Mouse (Mus musculus) testis, adult 2 months (tissue): Measurements from ENCODE around the gene Klhdc4.

Source experiments
- CTCF ChIP-seq: fragments of 200-500 bp; IDR thresholded peaks from 2 replicates; pipeline ENCODE4 v1.5.1; 2012; ENCODE audit warnings: low read depth, mild to moderate bottlenecking, inconsistent platforms, low read length, moderate library complexity; ENCODE audit not compliant: control insufficient read depth, insufficient read depth, insufficient replicate concordance
- POLR2A ChIP-seq: fragments of 200-500 bp; IDR thresholded peaks from 2 replicates; pipeline ENCODE4 v1.6.1; 2012; ENCODE audit warnings: low read depth, mild to moderate bottlenecking, inconsistent platforms, low read length, moderate library complexity; ENCODE audit not compliant: control insufficient read depth

- TF ChIP-seq CTCF (no peak), POLR2A (no peak)
Observed at GRCm38 (mm10) chr8:121762999-121763699, 66.2 kb downstream of the Klhdc4 start.
